Mouse (Mus musculus) limb, embryonic 14.5 days (tissue): Measurements from ENCODE around the gene Adh7. TPM values are rescaled to one million over a fixed set of nuclear protein-coding genes. Genes with fewer than 3 reads are reported as not detected.

Experiments used
- ATAC-seq: fragments of 200-750 bp; cut with Nextera tagmentation; 2 replicates; pipeline ENCODE4 v1.8.0; 2017; ENCODE audit warnings: low read depth, moderate number of reproducible peaks, moderate TSS enrichment; ENCODE audit not compliant: low FRiP score
- DNase-seq: peaks from one replicate; pipeline ENCODE4 v3.0.0-alpha.2; 2015; ENCODE audit warnings: low spot score
- H3K27ac ChIP-seq: fragments of 300-500 bp; sonication (generic); replicated peaks from 2 replicates; pipeline ENCODE4 v1.5.1; 2014; ENCODE audit warnings: low read depth, mild to moderate bottlenecking, low read length, moderate library complexity, mixed read lengths
- H3K27me3 ChIP-seq: fragments of 300-500 bp; sonication (generic); 2 replicates; pipeline ENCODE4 v1.6.1; 2014; ENCODE audit warnings: low read length, mixed read lengths; ENCODE audit not compliant: control insufficient read depth, insufficient read depth
- H3K36me3 ChIP-seq: fragments of 300-500 bp; sonication (generic); 2 replicates; pipeline ENCODE4 v1.6.1; 2014; ENCODE audit warnings: mild to moderate bottlenecking, low read length, moderate library complexity, mixed read lengths; ENCODE audit not compliant: control insufficient read depth, insufficient read depth
- H3K4me1 ChIP-seq: fragments of 300-500 bp; sonication (generic); 2 replicates; pipeline ENCODE4 v1.6.1; 2014; ENCODE audit warnings: antibody characterized with exemption, low read length, mixed read lengths; ENCODE audit not compliant: control insufficient read depth, insufficient read depth
- H3K4me2 ChIP-seq: fragments of 300-500 bp; sonication (generic); replicated peaks from 2 replicates; pipeline ENCODE4 v1.6.1; 2014; ENCODE audit warnings: low read depth, mild to moderate bottlenecking, low read length, moderate library complexity; ENCODE audit not compliant: severe bottlenecking
- H3K4me3 ChIP-seq: fragments of 300-500 bp; sonication (generic); replicated peaks from 2 replicates; pipeline ENCODE4 v1.5.1; 2014; ENCODE audit warnings: low read length
- H3K9ac ChIP-seq: fragments of 300-500 bp; sonication (generic); 2 replicates; pipeline ENCODE4 v1.6.1; 2014; ENCODE audit warnings: mild to moderate bottlenecking, low read depth, low read length, moderate library complexity; ENCODE audit not compliant: severe bottlenecking
- H3K9me3 ChIP-seq: fragments of 300-500 bp; sonication (generic); 2 replicates; pipeline ENCODE4 v1.6.1; 2016; ENCODE audit warnings: low read length; ENCODE audit not compliant: control insufficient read depth
- POLR2A ChIP-seq: fragments of 200-500 bp; IDR thresholded peaks from 2 replicates; pipeline ENCODE4 v1.8.0; 2012; ENCODE audit warnings: inconsistent platforms, mild to moderate bottlenecking, moderate library complexity, borderline replicate concordance; ENCODE audit not compliant: insufficient read depth, insufficient read length; ENCODE audit errors: extremely low read depth
- WGBS: fragments of 180-500 bp; shearing (Covaris S2); extraction: QIAGEN DNeasy Blood & Tissue Kit; methylation state at CpG from one replicate; pipeline ENCODE4 v1.1.7; 2014; 5-methylcytosine and 5-hydroxymethylcytosine counted together
- polyA plus RNA-seq, 2 experiments: library from polyadenylated mRNA; depleted of rRNA in 1 of 2; stranded (reverse) in 1 of 2; unstranded in 1 of 2; fragments of >200 nt; fragmentation: Nextera tagmentation in 1 of 2; extraction: Ambion mirVana in 1 of 2; gene quantifications; 2 replicates each; pipeline versions ENCODE4 v1.2.1 to v1.2.3; 2012 to 2014

Gene Adh7
- polyA plus RNA-seq, 2 experiments = 0.77 to 1.9 TPM

DNA sequence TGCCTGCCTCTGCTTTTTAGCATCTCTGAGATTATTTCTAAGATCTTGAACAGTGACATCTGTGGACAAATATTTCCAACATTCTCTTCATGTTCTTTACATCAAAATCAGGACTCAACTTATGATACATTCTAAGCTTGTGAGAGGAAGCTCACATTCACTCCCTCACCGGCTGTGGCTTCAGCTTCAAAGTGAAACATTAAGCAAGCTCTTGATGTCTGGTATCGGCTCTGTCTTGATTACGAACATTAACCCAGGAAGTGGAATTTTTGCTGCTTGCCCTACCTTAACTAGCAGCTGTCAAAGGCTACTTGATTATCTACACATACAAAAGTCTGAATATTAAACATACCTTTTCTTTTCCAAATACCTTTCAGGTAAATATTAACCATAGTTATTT lies 57.5 kb downstream of the Adh7 start:
- H3K4me1 ChIP-seq = peaks cover 10% of the 10 kb centered on the region
- H3K4me3 ChIP-seq = no peak overlapping the region
- WGBS = 69% methylated on average over 3 of the region's 3 CpGs
- H3K27me3 ChIP-seq = no peaks in the 10 kb centered on the region
- H3K36me3 ChIP-seq = no peaks in the 10 kb centered on the region
- no peak overlapping the region for H3K4me2 ChIP-seq
- no peaks in the 10 kb centered on the region for H3K9me3 ChIP-seq
- ATAC-seq = no peak
- no peak overlapping the region for H3K27ac ChIP-seq
- no peak for TF ChIP-seq POLR2A
- H3K9ac ChIP-seq = no peak overlapping the region
- no peak for DNase-seq

DNA sequence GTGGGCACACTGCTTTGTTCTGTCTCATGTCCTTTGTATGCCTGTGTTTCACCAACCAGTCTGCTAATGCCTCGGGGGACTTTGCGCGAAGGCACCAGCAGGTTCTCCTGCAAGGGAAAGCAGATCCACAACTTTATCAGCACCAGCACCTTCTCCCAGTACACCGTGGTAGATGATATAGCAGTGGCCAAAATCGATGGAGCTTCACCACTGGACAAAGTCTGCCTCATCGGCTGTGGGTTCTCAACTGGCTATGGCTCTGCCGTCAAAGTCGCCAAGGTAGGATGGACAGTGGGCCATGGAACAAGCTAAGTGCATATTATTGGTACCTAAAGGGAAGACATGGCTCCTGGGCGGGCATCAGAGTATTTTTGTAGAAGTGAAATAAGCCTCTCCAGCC lies 65.0 kb downstream of the Adh7 start:
- no peak overlapping the region for H3K9ac ChIP-seq
- no peak for TF ChIP-seq POLR2A
- 93% methylated on average over 9 of the region's 9 CpGs for WGBS

More for the DNA sequence above, 65.0 kb downstream of the Adh7 start:
- no peaks in the 10 kb centered on the region; the same call in 1 of the 2 replicates for H3K4me1 ChIP-seq
- no peak overlapping the region for H3K4me3 ChIP-seq
- H3K4me2 ChIP-seq = no peak overlapping the region
- ATAC-seq (no peak), DNase-seq (no peak)
- no peaks in the 10 kb centered on the region for H3K9me3 ChIP-seq
- no peak overlapping the region for H3K27ac ChIP-seq
- no peaks in the 10 kb centered on the region for H3K36me3 ChIP-seq
- H3K27me3 ChIP-seq = no peaks in the 10 kb centered on the region

Other genes with a start within 250 kb of the Adh7 start
- gene Dapp1, start 236.2 kb upstream of the Adh7 start, polyA plus RNA-seq (2012; rRNA removed) = 4.5 and 5.4 TPM in 2 replicates
- 6.0 and 6.7 TPM in 2 replicates for gene Dapp1, start 236.2 kb upstream of the Adh7 start, polyA plus RNA-seq (2014; fragmentation: Nextera tagmentation; extraction: Ambion mirVana)
- gene 1110002E22Rik, start 152.7 kb upstream of the Adh7 start, polyA plus RNA-seq (2012; rRNA removed) = 3.2 TPM in 2 replicates
- gene 1110002E22Rik, start 152.7 kb upstream of the Adh7 start, polyA plus RNA-seq (2014; fragmentation: Nextera tagmentation; extraction: Ambion mirVana) = 2.8 and 4.0 TPM in 2 replicates
- 0.20 and 0.21 TPM in 2 replicates for gene Gm5105, start 150.4 kb upstream of the Adh7 start, polyA plus RNA-seq (2012; rRNA removed)
- 0.15 and 0.19 TPM in 2 replicates for gene Gm5105, start 150.4 kb upstream of the Adh7 start, polyA plus RNA-seq (2014; fragmentation: Nextera tagmentation; extraction: Ambion mirVana)
- 6.4 and 9.7 TPM in 2 replicates for gene Trmt10a, start 74.3 kb upstream of the Adh7 start, polyA plus RNA-seq (2012; rRNA removed)
- 11.3 and 12.8 TPM in 2 replicates for gene Trmt10a, start 74.3 kb upstream of the Adh7 start, polyA plus RNA-seq (2014; fragmentation: Nextera tagmentation; extraction: Ambion mirVana)
- 4.0 and 4.9 TPM in 2 replicates for gene Mttp, start 72.8 kb upstream of the Adh7 start, polyA plus RNA-seq (2012; rRNA removed)
- 6.7 and 6.9 TPM in 2 replicates for gene Mttp, start 72.8 kb upstream of the Adh7 start, polyA plus RNA-seq (2014; fragmentation: Nextera tagmentation; extraction: Ambion mirVana)
- gene 4930579F01Rik, start 23.9 kb upstream of the Adh7 start, polyA plus RNA-seq (2012; rRNA removed) = 0.04 TPM in 2 replicates
- 0.12 and 0.19 TPM in 2 replicates for gene 4930579F01Rik, start 23.9 kb upstream of the Adh7 start, polyA plus RNA-seq (2014; fragmentation: Nextera tagmentation; extraction: Ambion mirVana)
- 6.6 and 8.6 TPM in 2 replicates for gene Adh1, start 43.2 kb downstream of the Adh7 start, polyA plus RNA-seq (2012; rRNA removed)
- gene Adh1, start 43.2 kb downstream of the Adh7 start, polyA plus RNA-seq (2014; fragmentation: Nextera tagmentation; extraction: Ambion mirVana) = 15.8 and 17.4 TPM in 2 replicates
- not detected in 2 replicates for gene Adh6a, start 95.5 kb downstream of the Adh7 start, polyA plus RNA-seq (2012; rRNA removed)
- gene Adh6a, start 95.5 kb downstream of the Adh7 start, polyA plus RNA-seq (2014; fragmentation: Nextera tagmentation; extraction: Ambion mirVana) = 0.28 TPM in 1 of 2 replicates, not detected in the other
- gene Adh6b, start 124.0 kb downstream of the Adh7 start, polyA plus RNA-seq (2012; rRNA removed) = 0.65 and 0.68 TPM in 2 replicates
- gene Adh6b, start 124.0 kb downstream of the Adh7 start, polyA plus RNA-seq (2014; fragmentation: Nextera tagmentation; extraction: Ambion mirVana) = 1.6 TPM in 2 replicates
- gene Adh4, start 197.7 kb downstream of the Adh7 start, polyA plus RNA-seq (2012; rRNA removed) = not detected in 2 replicates
- not detected in 2 replicates for gene Adh4, start 197.7 kb downstream of the Adh7 start, polyA plus RNA-seq (2014; fragmentation: Nextera tagmentation; extraction: Ambion mirVana)
- gene Adh5, start 225.3 kb downstream of the Adh7 start, polyA plus RNA-seq (2012; rRNA removed) = 86.4 and 104 TPM in 2 replicates
- 171 and 193 TPM in 2 replicates for gene Adh5, start 225.3 kb downstream of the Adh7 start, polyA plus RNA-seq (2014; fragmentation: Nextera tagmentation; extraction: Ambion mirVana)